Mouse (Mus musculus) liver, embryonic 12.5 days (tissue): ENCODE measurements around the gene Setd1a. TPM values are rescaled to one million over a fixed set of nuclear protein-coding genes. Genes with fewer than 3 reads are reported as not detected.
"Not testable (repeated sequence)": the region's sequence is repeated elsewhere in the genome, so short reads cannot be mapped to it uniquely, and the experiment has no call there.

ENCODE experiments used
- ATAC-seq: fragments of 200-750 bp; cut with Nextera tagmentation; 2 replicates; pipeline ENCODE4 v1.8.0; 2017; ENCODE audit warnings: moderate number of reproducible peaks, mild to moderate bottlenecking, moderate library complexity
- H3K27ac ChIP-seq: fragments of 300-500 bp; sonication (generic); 2 replicates; pipeline ENCODE4 v1.5.1; 2016; ENCODE audit warnings: mild to moderate bottlenecking
- H3K27me3 ChIP-seq: fragments of 300-500 bp; sonication (generic); replicated peaks from 2 replicates; pipeline ENCODE4 v1.6.1; 2016; ENCODE audit warnings: mild to moderate bottlenecking, moderate library complexity
- H3K36me3 ChIP-seq: fragments of 300-500 bp; sonication (generic); 2 replicates; pipeline ENCODE4 v1.6.1; 2016; ENCODE audit warnings: mild to moderate bottlenecking, moderate library complexity
- H3K4me1 ChIP-seq: fragments of 300-500 bp; sonication (generic); 2 replicates; pipeline ENCODE4 v1.6.1; 2016
- H3K4me2 ChIP-seq: fragments of 300-500 bp; sonication (generic); 2 replicates; pipeline ENCODE4 v1.6.1; 2016; ENCODE audit warnings: mild to moderate bottlenecking, moderate library complexity
- H3K4me3 ChIP-seq: fragments of 300-500 bp; sonication (generic); 2 replicates; pipeline ENCODE4 v1.5.1; 2016; ENCODE audit warnings: mild to moderate bottlenecking, moderate library complexity
- H3K9ac ChIP-seq: fragments of 300-500 bp; sonication (generic); 2 replicates; pipeline ENCODE4 v1.6.1; 2016; ENCODE audit warnings: mild to moderate bottlenecking, moderate library complexity
- H3K9me3 ChIP-seq: fragments of 300-500 bp; sonication (generic); replicated peaks from 2 replicates; pipeline ENCODE4 v1.6.1; 2016; ENCODE audit warnings: mild to moderate bottlenecking, moderate library complexity
- WGBS: fragments of 180-500 bp; shearing (Covaris S2); methylation state at CpG from one replicate; pipeline ENCODE4 v1.1.7; 2016; ENCODE audit not compliant: insufficient replicate concordance; 5-methylcytosine and 5-hydroxymethylcytosine counted together
- polyA plus RNA-seq: library from polyadenylated mRNA; unstranded; fragments of >200 nt; fragmentation: Nextera tagmentation; extraction: Ambion mirVana; gene quantifications from 2 replicates; pipeline ENCODE4 v1.2.1, GENCODE M21; 2016

Setd1a gene
- polyA plus RNA-seq, 1 experiment from 2014 or later = 13.7 TPM

DNA sequence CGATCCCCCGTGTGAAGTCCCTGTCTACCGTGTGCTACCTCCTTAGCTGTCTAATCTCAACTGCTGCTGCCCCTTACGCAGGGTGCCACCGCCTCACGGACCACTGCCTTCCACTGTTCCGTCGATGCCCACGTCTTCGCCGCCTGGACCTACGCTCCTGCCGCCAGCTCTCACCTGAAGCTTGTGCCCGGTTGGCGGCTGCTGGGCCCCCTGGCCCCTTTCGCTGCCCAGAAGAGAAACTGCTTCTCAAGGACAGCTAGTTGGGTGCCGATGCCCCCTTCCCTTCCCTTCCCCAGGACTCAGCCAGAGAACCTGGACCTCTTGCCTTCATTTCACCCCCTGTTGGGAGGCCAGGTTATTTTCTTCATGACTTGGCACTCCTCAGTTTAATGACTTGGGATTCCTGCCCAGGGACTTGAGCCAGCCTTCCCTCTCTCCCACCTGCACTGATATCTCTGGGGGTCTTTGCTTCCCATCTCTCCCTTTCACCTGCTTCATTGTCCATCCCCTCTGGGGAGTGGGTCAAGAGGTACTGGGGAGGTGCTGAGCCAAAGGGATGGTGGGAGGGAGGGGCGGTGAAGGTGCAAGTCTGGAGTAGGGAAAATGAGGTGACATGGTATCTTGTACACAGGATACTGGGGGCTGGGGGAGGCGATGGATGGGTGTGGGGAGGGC is 8.7 kb upstream of the Setd1a start:
- H3K4me2 ChIP-seq = peak overlapping the region; percentile 86
- peaks cover 73% of the 10 kb centered on the region for H3K4me1 ChIP-seq
- 52% methylated on average over 19 of the region's 19 CpGs for WGBS

DNA sequence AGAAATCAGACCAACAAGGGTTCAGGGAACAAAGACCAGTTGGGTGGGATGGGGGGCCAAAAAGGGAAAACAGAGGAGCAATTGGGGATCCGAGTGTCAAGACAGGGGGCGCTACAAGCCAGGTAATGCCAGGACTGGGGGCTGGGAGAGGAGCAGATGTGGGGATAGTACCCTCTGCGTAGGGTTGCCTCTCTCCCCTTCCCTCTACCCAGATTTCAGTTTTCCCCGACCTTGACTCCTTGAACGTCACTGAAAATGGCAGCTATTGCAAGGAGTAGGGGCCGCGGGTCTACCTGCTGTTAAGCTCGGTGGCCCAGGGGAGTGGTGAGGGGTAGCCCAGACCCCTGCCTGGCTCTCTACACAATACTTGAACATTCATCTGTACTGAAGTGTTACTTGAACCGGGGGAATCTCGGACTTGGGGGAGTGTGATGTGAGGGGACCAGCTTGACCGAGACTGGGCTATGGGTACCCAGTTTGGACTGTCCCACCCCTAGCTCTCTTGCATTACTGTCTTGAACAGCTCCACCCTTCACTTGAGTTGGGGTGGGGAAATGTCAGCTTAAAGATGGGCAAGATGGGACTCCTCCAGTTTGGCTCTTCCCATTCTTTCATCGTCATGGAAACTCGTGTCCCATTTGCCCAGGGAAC is 8.0 kb upstream of the Setd1a start:
- ATAC-seq = no peak; the same call in 1 of the 2 replicates
- Histone ChIP-seq H3K9me3 (no peaks in the 10 kb centered on the region), H3K27me3 (no peaks in the 10 kb centered on the region), H3K4me1 (peaks cover 75% of the 10 kb centered on the region), H3K4me2 (peak overlapping the region; percentile 86), H3K36me3 (peaks cover 40% of the 10 kb centered on the region), H3K27ac (peak overlapping the region; percentile 96), H3K9ac (peak overlapping the region; percentile 81), H3K4me3 (peak overlapping the region; percentile 67)
- WGBS = 52% methylated on average over 13 of the region's 13 CpGs

More for the DNA sequence above, 8.7 kb upstream of the Setd1a start:
- Histone ChIP-seq H3K9me3 (no peaks in the 10 kb centered on the region), H3K27ac (peak overlapping the region; percentile 96), H3K4me3 (peak overlapping the region; percentile 67), H3K9ac (peak overlapping the region; percentile 76), H3K27me3 (no peaks in the 10 kb centered on the region), H3K36me3 (peaks cover 44% of the 10 kb centered on the region)
- ATAC-seq = peak; percentile 53

DNA sequence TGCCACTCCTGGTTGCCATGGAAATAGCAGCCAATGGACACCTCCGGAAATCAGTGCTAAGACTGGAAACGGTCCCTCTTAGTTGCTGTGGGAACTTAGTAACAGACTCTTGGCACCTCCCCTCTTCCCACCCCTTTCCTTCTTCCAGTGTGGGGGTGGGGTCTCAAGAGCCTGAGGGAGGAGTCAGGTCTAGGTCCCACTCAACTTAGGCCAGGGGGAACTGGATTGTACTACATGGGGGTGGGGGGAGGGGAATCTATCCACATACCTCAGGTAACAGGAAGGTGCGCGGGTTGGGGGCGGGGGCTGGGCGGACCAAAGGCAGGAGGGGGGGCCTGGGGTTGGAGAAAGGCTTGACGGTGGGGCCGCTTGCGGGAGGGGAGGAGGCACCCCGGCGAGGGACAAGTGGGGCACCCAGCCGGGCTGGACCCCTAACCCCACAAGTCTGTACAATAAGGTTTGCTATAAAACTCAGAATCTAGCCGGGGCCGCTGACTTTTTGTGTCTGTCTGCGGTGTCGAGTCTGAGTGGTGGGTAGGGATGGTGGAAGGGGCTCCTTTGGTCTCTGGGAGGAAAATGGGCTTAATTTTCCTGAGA is 7.4 kb upstream of the Setd1a start:
- Histone ChIP-seq H3K4me3 (peak overlapping the region; percentile 67), H3K9me3 (no peaks in the 10 kb centered on the region), H3K27me3 (no peaks in the 10 kb centered on the region), H3K4me2 (peak overlapping the region; percentile 86), H3K27ac (peak overlapping the region; percentile 83), H3K9ac (peak overlapping the region; percentile 81), H3K4me1 (peaks cover 81% of the 10 kb centered on the region), H3K36me3 (peaks cover 34% of the 10 kb centered on the region)
- 2% methylated on average over 16 of the region's 16 CpGs for WGBS
- ATAC-seq = peak; percentile 3

DNA sequence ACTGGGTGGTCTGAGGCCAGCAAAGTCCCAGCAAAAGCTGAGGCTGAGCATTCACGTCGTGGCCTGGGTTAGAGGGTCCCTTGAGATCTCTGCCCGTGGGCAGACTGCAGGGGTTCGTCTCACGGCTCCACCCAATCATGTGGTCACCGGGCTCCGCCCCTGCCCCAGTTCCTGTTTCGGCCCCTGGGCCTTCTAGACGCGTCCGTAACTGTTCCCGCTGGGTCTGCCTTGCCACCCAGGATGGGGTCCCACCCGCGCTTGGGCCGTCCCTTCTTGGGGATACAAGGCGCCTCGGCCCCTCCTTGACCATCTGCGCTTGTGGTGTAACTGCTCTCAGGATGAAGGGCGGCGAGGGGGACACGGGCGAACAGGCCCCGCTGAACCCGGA is 6.8 kb upstream of the Setd1a start, which contains the start of gene Orai3:
Gene Orai3, plus strand, starts transcription at position 165 of the 388 bp plus-strand sequence.
- ATAC-seq = peak; percentile 25
- peaks cover 29% of the 10 kb centered on the region for H3K36me3 ChIP-seq

DNA sequence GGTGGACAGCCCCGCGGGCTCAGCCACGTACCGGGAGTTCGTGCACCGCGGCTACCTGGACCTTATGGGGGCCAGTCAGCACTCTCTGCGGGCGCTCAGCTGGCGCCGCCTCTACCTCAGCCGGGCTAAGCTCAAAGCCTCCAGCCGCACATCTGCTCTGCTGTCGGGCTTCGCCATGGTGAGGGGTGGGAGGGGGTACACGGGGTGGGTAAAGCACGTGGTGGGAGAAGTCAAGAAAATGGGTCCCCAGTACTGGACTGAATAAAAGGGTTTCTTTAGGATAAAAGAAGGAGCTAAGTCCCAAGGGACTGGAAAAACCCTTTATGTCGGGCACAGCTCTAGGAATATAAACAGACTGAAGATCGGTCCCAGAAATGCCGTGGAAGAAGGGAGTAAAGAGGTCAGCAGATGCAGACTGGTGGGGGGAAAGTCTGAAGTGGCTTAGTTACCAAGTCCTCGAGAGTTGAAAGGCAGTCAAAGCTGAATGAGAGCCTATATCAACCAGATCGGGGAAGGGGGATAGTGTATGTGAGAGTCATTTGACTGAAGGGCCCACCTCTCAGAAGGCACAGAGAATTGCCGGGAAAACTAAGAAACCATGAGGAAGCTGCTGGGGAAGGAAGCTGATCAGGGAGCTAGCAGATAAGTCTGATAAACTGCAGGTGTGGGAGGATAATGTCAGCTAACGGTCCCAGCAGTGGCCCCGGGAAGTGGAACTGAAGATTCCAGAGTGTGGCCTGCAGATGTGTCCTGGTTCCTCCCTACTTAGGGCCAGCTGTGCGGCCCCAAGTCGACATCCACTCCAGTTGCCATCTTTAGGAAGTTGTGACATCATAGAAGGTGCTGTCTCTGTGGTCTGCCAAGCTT is 6.2 kb upstream of the Setd1a start:
- peaks cover 29% of the 10 kb centered on the region for H3K36me3 ChIP-seq
- no peak for ATAC-seq
- no peaks in the 10 kb centered on the region for H3K9me3 ChIP-seq
- peak overlapping the region; percentile 83 for H3K27ac ChIP-seq
- no peaks in the 10 kb centered on the region for H3K27me3 ChIP-seq
- peak overlapping the region; percentile 86 for H3K4me2 ChIP-seq
- H3K9ac ChIP-seq = peak overlapping the region; percentile 81
- H3K4me3 ChIP-seq = peak overlapping the region; percentile 67
- H3K4me1 ChIP-seq = peaks cover 89% of the 10 kb centered on the region
- 1% methylated on average over 27 of the region's 27 CpGs for WGBS

More for the DNA sequence above, 6.8 kb upstream of the Setd1a start, which contains the start of gene Orai3:
- H3K9me3 ChIP-seq = no peaks in the 10 kb centered on the region
- H3K4me2 ChIP-seq = peak within 1 kb of the TSS; percentile 86
- peak within 1 kb of the TSS; percentile 67 for H3K4me3 ChIP-seq
- peak within 1 kb of the TSS; percentile 96 for H3K27ac ChIP-seq
- H3K4me1 ChIP-seq = peaks cover 87% of the 10 kb centered on the region
- no peaks in the 10 kb centered on the region for H3K27me3 ChIP-seq
- WGBS = under 1% methylated on average over 24 of the region's 24 CpGs
- peak within 1 kb of the TSS; percentile 81 for H3K9ac ChIP-seq

DNA sequence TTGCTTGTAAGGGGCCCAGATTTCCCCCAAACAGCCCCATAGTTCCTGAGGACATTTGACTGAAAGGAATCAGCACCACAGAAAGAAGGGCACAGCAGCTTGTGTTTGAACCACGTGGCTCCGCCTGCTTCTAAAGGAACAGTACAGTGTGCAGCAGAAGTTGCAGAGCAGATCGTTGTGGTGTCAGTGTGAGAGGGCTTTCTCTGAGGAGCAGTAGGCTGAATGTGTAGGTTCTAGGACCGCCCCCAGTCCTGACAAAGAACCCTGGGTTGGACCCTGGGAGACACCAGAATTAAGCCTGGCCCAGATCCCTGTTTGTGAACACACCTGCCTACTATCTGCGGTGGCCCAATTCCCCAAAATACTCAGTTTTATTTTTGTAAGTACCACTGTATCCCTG is 5.2 kb upstream of the Setd1a start:
- Histone ChIP-seq H3K9me3 (no peaks in the 10 kb centered on the region), H3K4me1 (peaks cover 87% of the 10 kb centered on the region), H3K4me3 (0 out of 2 replicates have a peak overlapping the region, but pooled peaks have one; percentile 0), H3K27me3 (no peaks in the 10 kb centered on the region), H3K4me2 (peak overlapping the region; percentile 86), H3K9ac (peak overlapping the region; percentile 81; the same call in 1 of the 2 replicates), H3K36me3 (peaks cover 19% of the 10 kb centered on the region), H3K27ac (peak overlapping the region; percentile 83)
- no peak for ATAC-seq
- WGBS = 55% methylated on average over 5 of the region's 5 CpGs

DNA sequence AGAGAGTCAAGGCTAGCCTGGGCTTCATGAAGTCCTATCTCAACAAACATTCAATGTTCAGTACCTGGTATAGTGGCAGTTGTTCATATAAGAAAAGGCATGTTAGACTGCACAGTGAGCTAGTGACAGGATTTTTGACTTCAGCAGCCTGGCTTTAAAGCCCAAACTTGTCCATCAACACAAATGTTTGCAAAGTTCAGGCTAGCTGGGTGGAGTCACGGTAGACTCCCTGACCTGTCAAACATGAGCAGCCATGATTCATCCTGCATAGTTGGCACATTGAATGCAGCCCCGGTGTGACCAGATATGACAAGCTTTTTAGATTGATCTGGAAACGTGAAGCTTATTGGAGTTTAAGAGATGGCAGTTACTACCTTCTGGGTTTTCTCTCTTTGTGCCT is 4.4 kb upstream of the Setd1a start:
- Histone ChIP-seq H3K9ac (no peak overlapping the region), H3K27ac (peak overlapping the region; percentile 39; the same call in 1 of the 2 replicates), H3K4me3 (no peak overlapping the region), H3K4me1 (peaks cover 79% of the 10 kb centered on the region), H3K36me3 (peaks cover 16% of the 10 kb centered on the region), H3K9me3 (no peaks in the 10 kb centered on the region), H3K27me3 (no peaks in the 10 kb centered on the region), H3K4me2 (no peak overlapping the region)
- no peak for ATAC-seq
- WGBS = 53% methylated on average over 3 of the region's 3 CpGs

DNA sequence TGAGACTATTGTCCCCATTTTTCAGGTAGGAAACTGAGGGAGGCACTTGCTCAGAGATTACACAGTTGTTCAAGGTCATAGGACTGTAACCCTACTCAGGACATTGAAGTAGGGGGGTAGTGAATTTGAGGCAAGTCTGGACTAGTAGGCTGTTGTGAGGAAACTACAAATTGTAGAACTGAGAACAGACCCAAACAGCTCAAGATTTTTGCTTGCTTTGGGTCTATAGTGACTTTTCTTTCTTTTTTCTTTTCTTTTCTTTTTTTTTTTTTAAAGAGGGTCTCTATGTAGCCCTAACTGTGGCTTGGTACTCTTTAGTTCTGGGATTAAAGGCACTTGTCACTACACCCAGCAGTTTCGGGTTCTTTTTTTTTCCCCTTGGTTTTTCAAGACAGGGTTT is 3.9 kb upstream of the Setd1a start:
- peaks cover 13% of the 10 kb centered on the region for H3K36me3 ChIP-seq
- WGBS = 87% methylated on average over 1 of the region's 1 CpGs
- no peak overlapping the region for H3K4me2 ChIP-seq
- no peak overlapping the region for H3K4me3 ChIP-seq
- H3K4me1 ChIP-seq = peaks cover 74% of the 10 kb centered on the region
- no peak overlapping the region for H3K9ac ChIP-seq
- no peak for ATAC-seq
- no peaks in the 10 kb centered on the region for H3K27me3 ChIP-seq
- no peaks in the 10 kb centered on the region for H3K9me3 ChIP-seq
- H3K27ac ChIP-seq = no peak overlapping the region

DNA sequence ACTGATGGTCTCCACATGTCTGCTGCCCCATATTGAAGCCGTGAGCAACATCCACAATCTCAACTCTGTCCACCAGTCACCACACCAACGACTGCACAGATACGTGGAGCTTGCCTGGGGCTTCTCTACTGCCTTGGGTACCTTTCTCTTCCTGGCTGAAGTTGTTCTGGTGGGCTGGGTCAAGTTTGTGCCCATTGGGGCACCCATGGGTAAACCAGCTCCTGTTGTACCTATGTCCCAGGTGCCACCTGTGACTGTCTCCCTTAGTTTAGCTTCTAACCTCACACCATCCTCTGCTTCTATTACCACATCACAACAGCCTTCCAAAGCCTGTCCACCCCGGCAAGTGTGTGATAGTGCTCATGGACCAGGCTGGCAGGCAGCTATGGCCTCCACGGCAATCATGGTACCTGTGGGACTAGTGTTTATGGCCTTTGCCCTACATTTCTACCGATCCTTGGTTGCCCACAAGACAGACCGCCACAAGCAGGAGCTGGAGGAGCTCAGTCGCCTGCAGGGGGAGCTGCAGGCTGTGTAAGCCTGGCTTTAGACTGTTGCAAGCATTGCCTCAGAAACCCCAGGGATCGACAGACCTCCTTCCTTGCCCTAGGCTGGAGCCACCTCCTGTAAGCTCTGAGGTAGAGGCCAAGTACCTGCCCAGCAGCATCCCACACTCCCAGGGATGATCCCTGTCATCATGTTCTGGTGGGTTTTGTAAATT is 2.6 kb upstream of the Setd1a start:
- peak; percentile 13; the same call in 1 of the 2 replicates for ATAC-seq
- WGBS = 41% methylated on average over 9 of the region's 9 CpGs
- Histone ChIP-seq H3K9me3 (no peaks in the 10 kb centered on the region), H3K27ac (no peak overlapping the region), H3K4me3 (no peak overlapping the region), H3K9ac (no peak overlapping the region), H3K27me3 (no peaks in the 10 kb centered on the region), H3K4me2 (no peak overlapping the region), H3K36me3 (peaks cover 12% of the 10 kb centered on the region), H3K4me1 (peaks cover 73% of the 10 kb centered on the region)

DNA sequence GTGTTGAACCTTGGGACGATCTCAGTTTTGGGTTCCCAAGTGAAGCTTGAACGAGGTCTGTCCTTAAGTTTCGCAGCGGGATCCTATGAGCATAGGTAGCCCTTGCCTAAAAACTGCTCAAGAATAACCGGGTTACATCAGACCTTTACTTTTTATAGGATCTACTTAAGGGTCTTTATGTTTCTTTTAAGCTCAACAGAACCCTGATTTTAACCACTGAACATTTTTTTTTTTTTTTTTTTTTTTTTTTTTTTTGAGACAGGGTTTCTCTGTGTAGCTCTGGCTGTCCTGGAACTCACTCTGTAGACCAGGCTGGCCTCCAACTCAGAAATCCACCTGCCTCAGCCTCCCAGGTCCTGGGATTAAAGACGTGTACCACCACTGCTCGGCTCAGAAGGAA is 633 bp upstream of the Setd1a start:
- peak overlapping the region; percentile 95 for H3K27ac ChIP-seq
- not testable (repeated sequence) for ATAC-seq, H3K9me3 ChIP-seq, H3K27me3 ChIP-seq
- H3K4me3 ChIP-seq = peak overlapping the region; percentile 97
- H3K36me3 ChIP-seq = peaks cover 32% of the 10 kb centered on the region
- H3K4me2 ChIP-seq = peak overlapping the region; percentile 93
- H3K9ac ChIP-seq = peak overlapping the region; percentile 93
- 67% methylated on average over 7 of the region's 7 CpGs for WGBS
- H3K4me1 ChIP-seq = peaks cover 60% of the 10 kb centered on the region
